Mouse (Mus musculus) mesoderm, embryonic 11.5 days (tissue): ENCODE data around the gene Pym1.

Experiments
- DNase-seq: peaks from one replicate; pipeline ENCODE4 v3.0.0-alpha.2; 2012; ENCODE audit warnings: low read depth, low spot score

The Pym1 gene

GRCm38 (mm10) chr10:128744680-128745601, 2.7 kb upstream of the Pym1 start, which contains the start of gene Dgka:
Dgka (minus strand) TSS chr10:128744855.
- no peak for DNase-seq

GRCm38 (mm10) chr10:128745946-128746613, 1.6 kb upstream of the Pym1 start:
- DNase-seq, result no peak

GRCm38 (mm10) chr10:128746972-128747645, 580 bp upstream of the Pym1 start:
- no peak for DNase-seq

- DNase-seq, result peak; percentile 95
Observed at GRCm38 (mm10) chr10:128748252-128748864, 669 bp downstream of the Pym1 start.

GRCm38 (mm10) chr10:128772895-128773294, 25.2 kb downstream of the Pym1 start:
- no peak for DNase-seq

GRCm38 (mm10) chr10:128773685-128774084, 26.0 kb downstream of the Pym1 start:
- DNase-seq, result no peak

- no peak for DNase-seq
Observed at GRCm38 (mm10) chr10:128778441-128778840, 30.8 kb downstream of the Pym1 start.

GRCm38 (mm10) chr10:128779011-128779795, 31.5 kb downstream of the Pym1 start:
- DNase-seq, result peak; percentile 74

- DNase-seq, result no peak
Observed at GRCm38 (mm10) chr10:128780200-128780599, 32.5 kb downstream of the Pym1 start.

- DNase-seq, result no peak
Observed at GRCm38 (mm10) chr10:128790398-128791124, 42.9 kb downstream of the Pym1 start, which contains the start of gene Mmp19. Mmp19 (plus strand) TSS chr10:128790910.

- no peak for DNase-seq
Observed at GRCm38 (mm10) chr10:128792041-128792440, 44.4 kb downstream of the Pym1 start.

GRCm38 (mm10) chr10:128793258-128793657, 45.6 kb downstream of the Pym1 start:
- no peak for DNase-seq

GRCm38 (mm10) chr10:128794391-128794790, 46.7 kb downstream of the Pym1 start:
- no peak for DNase-seq

- DNase-seq, result no peak
Observed at GRCm38 (mm10) chr10:128795581-128795980, 47.9 kb downstream of the Pym1 start.

- no peak for DNase-seq
Observed at GRCm38 (mm10) chr10:128798676-128799075, 51.0 kb downstream of the Pym1 start.

GRCm38 (mm10) chr10:128801981-128802495, 54.3 kb downstream of the Pym1 start:
- no peak for DNase-seq

GRCm38 (mm10) chr10:128802956-128803355, 55.3 kb downstream of the Pym1 start:
- no peak for DNase-seq

GRCm38 (mm10) chr10:128803361-128803760, 55.7 kb downstream of the Pym1 start:
- no peak for DNase-seq

- DNase-seq, result peak; percentile 64
Observed at GRCm38 (mm10) chr10:128803771-128804270, 56.1 kb downstream of the Pym1 start, which contains the start of gene Dnajc14. Dnajc14 (plus strand) TSS chr10:128804062.
